Mouse (Mus musculus) lung, embryonic 15.5 days (tissue): Measurements from ENCODE around the gene Zfp217. TPM values are rescaled to one million over a fixed set of nuclear protein-coding genes. Genes with fewer than 3 reads are reported as not detected.

Experiments used
- ATAC-seq: fragments of 200-750 bp; cut with Nextera tagmentation; 2 replicates; pipeline ENCODE4 v1.8.0; 2017; ENCODE audit warnings: moderate number of reproducible peaks, borderline replicate concordance; ENCODE audit not compliant: low FRiP score, low TSS enrichment; ENCODE audit errors: extremely low read depth
- H3K27ac ChIP-seq: fragments of 300-500 bp; sonication (generic); 2 replicates; pipeline ENCODE4 v1.5.1; 2015; ENCODE audit warnings: moderate library complexity, mild to moderate bottlenecking, inconsistent platforms
- H3K27me3 ChIP-seq: fragments of 300-500 bp; sonication (generic); 2 replicates; pipeline ENCODE4 v1.6.1; 2015; ENCODE audit warnings: inconsistent platforms
- H3K36me3 ChIP-seq: fragments of 300-500 bp; sonication (generic); 2 replicates; pipeline ENCODE4 v1.6.1; 2015; ENCODE audit warnings: inconsistent platforms
- H3K4me1 ChIP-seq: fragments of 300-500 bp; sonication (generic); 2 replicates; pipeline ENCODE4 v1.6.1; 2015; ENCODE audit warnings: inconsistent platforms
- H3K4me2 ChIP-seq: fragments of 300-500 bp; sonication (generic); 2 replicates; pipeline ENCODE4 v1.6.1; 2015; ENCODE audit warnings: inconsistent platforms, mild to moderate bottlenecking, moderate library complexity
- H3K4me3 ChIP-seq: fragments of 300-500 bp; sonication (generic); 2 replicates; pipeline ENCODE4 v1.5.1; 2015; ENCODE audit warnings: mild to moderate bottlenecking, inconsistent platforms
- H3K9ac ChIP-seq: fragments of 300-500 bp; sonication (generic); 2 replicates; pipeline ENCODE4 v1.6.1; 2015; ENCODE audit warnings: inconsistent platforms
- H3K9me3 ChIP-seq: fragments of 300-500 bp; sonication (generic); 2 replicates; pipeline ENCODE4 v1.6.1; 2016; ENCODE audit warnings: inconsistent platforms
- WGBS: fragments of 180-500 bp; shearing (Covaris S2); methylation state at CpG from one replicate; pipeline ENCODE4 v1.1.7; 2015; 5-methylcytosine and 5-hydroxymethylcytosine counted together
- polyA plus RNA-seq: library from polyadenylated mRNA; unstranded; fragments of >200 nt; fragmentation: Nextera tagmentation; extraction: Ambion mirVana; gene quantifications from 2 replicates; pipeline ENCODE4 v1.2.1, GENCODE M21; 2015

Zfp217 gene
- polyA plus RNA-seq, 1 experiment from 2014 or later: 5.1 TPM

GRCm38 (mm10) chr2:170179317-170179716 is 31.4 kb upstream of the Zfp217 start:
- WGBS: 79% methylated on average over 5 of the region's 5 CpGs
- no peaks in the 10 kb centered on the region for H3K27me3 ChIP-seq
- H3K36me3 ChIP-seq: no peaks in the 10 kb centered on the region
- no peak for ATAC-seq
- H3K4me3 ChIP-seq: no peak overlapping the region
- peaks cover 40% of the 10 kb centered on the region for H3K4me1 ChIP-seq
- H3K9me3 ChIP-seq: no peaks in the 10 kb centered on the region
- no peak overlapping the region for H3K9ac ChIP-seq
- H3K4me2 ChIP-seq: no peak overlapping the region
- H3K27ac ChIP-seq: no peak overlapping the region; the same call in 1 of the 2 replicates

GRCm38 (mm10) chr2:170177323-170177722 is 29.4 kb upstream of the Zfp217 start:
- no peak for ATAC-seq
- H3K4me1 ChIP-seq: peaks cover 41% of the 10 kb centered on the region
- WGBS: 13% methylated on average over 8 of the region's 8 CpGs

GRCm38 (mm10) chr2:170176284-170176926 is 28.5 kb upstream of the Zfp217 start:
- H3K36me3 ChIP-seq: no peaks in the 10 kb centered on the region
- 17% methylated on average over 6 of the region's 8 CpGs for WGBS
- no peak overlapping the region for H3K9ac ChIP-seq
- H3K4me3 ChIP-seq: no peak overlapping the region
- H3K4me1 ChIP-seq: peaks cover 41% of the 10 kb centered on the region
- no peaks in the 10 kb centered on the region for H3K9me3 ChIP-seq
- no peaks in the 10 kb centered on the region for H3K27me3 ChIP-seq
- ATAC-seq: peak; percentile 46; the same call in 1 of the 2 replicates
- no peak overlapping the region for H3K27ac ChIP-seq
- H3K4me2 ChIP-seq: no peak overlapping the region

More at GRCm38 (mm10) chr2:170177323-170177722, 29.4 kb upstream of the Zfp217 start:
- H3K9ac ChIP-seq: no peak overlapping the region
- no peaks in the 10 kb centered on the region for H3K36me3 ChIP-seq
- peak overlapping the region; percentile 12 for H3K4me2 ChIP-seq
- no peak overlapping the region for H3K4me3 ChIP-seq
- no peaks in the 10 kb centered on the region for H3K9me3 ChIP-seq
- H3K27ac ChIP-seq: 0 out of 2 replicates have a peak overlapping the region, but pooled peaks have one; percentile 30
- H3K27me3 ChIP-seq: no peaks in the 10 kb centered on the region

GRCm38 (mm10) chr2:170175661-170176150 is 27.8 kb upstream of the Zfp217 start:
- 33% methylated on average over 7 of the region's 7 CpGs for WGBS
- H3K9ac ChIP-seq: no peak overlapping the region
- no peak overlapping the region for H3K4me3 ChIP-seq
- peak overlapping the region; percentile 48 for H3K27ac ChIP-seq
- ATAC-seq: no peak
- peaks cover 41% of the 10 kb centered on the region for H3K4me1 ChIP-seq
- H3K9me3 ChIP-seq: no peaks in the 10 kb centered on the region
- H3K4me2 ChIP-seq: no peak overlapping the region
- H3K36me3 ChIP-seq: no peaks in the 10 kb centered on the region
- no peaks in the 10 kb centered on the region for H3K27me3 ChIP-seq

- ATAC-seq: no peak
- Histone ChIP-seq H3K4me2 (no peak overlapping the region), H3K4me3 (no peak overlapping the region), H3K27me3 (no peaks in the 10 kb centered on the region), H3K36me3 (no peaks in the 10 kb centered on the region), H3K9me3 (no peaks in the 10 kb centered on the region), H3K27ac (peak overlapping the region; percentile 48), H3K4me1 (peaks cover 41% of the 10 kb centered on the region), H3K9ac (no peak overlapping the region)
- WGBS: 73% methylated on average over 3 of the region's 3 CpGs
Observed at GRCm38 (mm10) chr2:170175190-170175589, 27.3 kb upstream of the Zfp217 start.

GRCm38 (mm10) chr2:170169062-170169461 is 21.2 kb upstream of the Zfp217 start:
- H3K9ac ChIP-seq: no peak overlapping the region
- H3K36me3 ChIP-seq: no peaks in the 10 kb centered on the region
- H3K27ac ChIP-seq: no peak overlapping the region
- no peak overlapping the region for H3K4me2 ChIP-seq
- peaks cover 10% of the 10 kb centered on the region for H3K4me1 ChIP-seq
- no peaks in the 10 kb centered on the region for H3K9me3 ChIP-seq
- no peak for ATAC-seq
- H3K4me3 ChIP-seq: no peak overlapping the region
- H3K27me3 ChIP-seq: no peaks in the 10 kb centered on the region

- no peak for ATAC-seq
- no peak overlapping the region for H3K4me3 ChIP-seq
- no peaks in the 10 kb centered on the region for H3K36me3 ChIP-seq
- H3K27me3 ChIP-seq: no peaks in the 10 kb centered on the region
- peaks cover 9% of the 10 kb centered on the region; the same call in 1 of the 2 replicates for H3K4me1 ChIP-seq
- H3K27ac ChIP-seq: no peak overlapping the region
- H3K9ac ChIP-seq: no peak overlapping the region
- H3K4me2 ChIP-seq: no peak overlapping the region
- H3K9me3 ChIP-seq: no peaks in the 10 kb centered on the region
- WGBS: 81% methylated on average over 10 of the region's 10 CpGs
Observed at GRCm38 (mm10) chr2:170165649-170166048, 17.7 kb upstream of the Zfp217 start.

GRCm38 (mm10) chr2:170163671-170164462 is 16.0 kb upstream of the Zfp217 start:
- H3K4me1 ChIP-seq: peaks cover 18% of the 10 kb centered on the region; the same call in 1 of the 2 replicates
- WGBS: 51% methylated on average over 18 of the region's 18 CpGs
- peak overlapping the region; percentile 85 for H3K27ac ChIP-seq
- ATAC-seq: peak; percentile 94
- H3K9ac ChIP-seq: no peak overlapping the region
- no peaks in the 10 kb centered on the region for H3K36me3 ChIP-seq
- H3K27me3 ChIP-seq: no peaks in the 10 kb centered on the region
- no peaks in the 10 kb centered on the region for H3K9me3 ChIP-seq
- no peak overlapping the region for H3K4me2 ChIP-seq
- no peak overlapping the region for H3K4me3 ChIP-seq

- WGBS: 41% methylated on average over 15 of the region's 15 CpGs
- no peaks in the 10 kb centered on the region for H3K9me3 ChIP-seq
- H3K4me3 ChIP-seq: no peak overlapping the region
- H3K27ac ChIP-seq: peak overlapping the region; percentile 32
- no peak for ATAC-seq
- H3K9ac ChIP-seq: no peak overlapping the region
- no peaks in the 10 kb centered on the region for H3K36me3 ChIP-seq
- H3K27me3 ChIP-seq: no peaks in the 10 kb centered on the region
- H3K4me1 ChIP-seq: peaks cover 38% of the 10 kb centered on the region
- H3K4me2 ChIP-seq: peak overlapping the region; percentile 7; the same call in 1 of the 2 replicates
Observed at GRCm38 (mm10) chr2:170159795-170160568, 12.1 kb upstream of the Zfp217 start.

- no peaks in the 10 kb centered on the region for H3K36me3 ChIP-seq
- 80% methylated on average over 4 of the region's 4 CpGs for WGBS
- H3K4me3 ChIP-seq: no peak overlapping the region
- no peaks in the 10 kb centered on the region for H3K27me3 ChIP-seq
- H3K9ac ChIP-seq: no peak overlapping the region
- no peaks in the 10 kb centered on the region for H3K9me3 ChIP-seq
- H3K4me1 ChIP-seq: peaks cover 46% of the 10 kb centered on the region
- no peak for ATAC-seq
- H3K27ac ChIP-seq: 0 out of 2 replicates have a peak overlapping the region, but pooled peaks have one; percentile 22
- H3K4me2 ChIP-seq: no peak overlapping the region
Observed at GRCm38 (mm10) chr2:170158987-170159386, 11.1 kb upstream of the Zfp217 start.

- H3K4me3 ChIP-seq: no peak overlapping the region
- H3K9me3 ChIP-seq: no peaks in the 10 kb centered on the region
- WGBS: 33% methylated on average over 5 of the region's 5 CpGs
- ATAC-seq: no peak
- H3K36me3 ChIP-seq: no peaks in the 10 kb centered on the region
- peak overlapping the region; percentile 32; the same call in 1 of the 2 replicates for H3K27ac ChIP-seq
- no peak overlapping the region for H3K4me2 ChIP-seq
- peaks cover 49% of the 10 kb centered on the region for H3K4me1 ChIP-seq
- H3K27me3 ChIP-seq: no peaks in the 10 kb centered on the region
- no peak overlapping the region for H3K9ac ChIP-seq
Observed at GRCm38 (mm10) chr2:170158251-170158650, 10.3 kb upstream of the Zfp217 start.
